8 mouse cellular contexts compared by ENCODE assay signal in genomic region chr2:32182676-32183296, GRCm38 (mm10). TPM values are rescaled to one million over a fixed set of nuclear protein-coding genes. Genes with fewer than 3 reads are reported as not detected.
DNase-seq lines count a peak whose midpoint lies in the region; ATAC-seq lines count a peak whose summit lies in the region.

No protein-coding gene starts in this region.

- H3K9ac ChIP-seq in heart, embryonic 16.5 days (ENCODE audit: low read length): no peak overlapping the region

- peaks cover 51% of the 10 kb centered on the region for H3K4me1 ChIP-seq in heart, embryonic 16.5 days (ENCODE audit: control insufficient read depth, insufficient read depth, low read length)

- no peak overlapping the region for H3K4me2 ChIP-seq in heart, embryonic 16.5 days (ENCODE audit: low read depth, low read length)

- peaks cover 28% of the 10 kb centered on the region for H3K36me3 ChIP-seq in heart, embryonic 16.5 days (ENCODE audit: control insufficient read depth, insufficient read depth)

- H3K27ac ChIP-seq in heart, embryonic 16.5 days (ENCODE audit: low read length): peak overlapping the region; percentile 66

- H3K4me3 ChIP-seq in heart, embryonic 16.5 days (ENCODE audit: low read length): no peak overlapping the region

- 55% methylated on average over 13 of the region's 13 CpGs for WGBS in heart, embryonic 16.5 days

- no peaks in the 10 kb centered on the region for H3K27me3 ChIP-seq in heart, embryonic 16.5 days (ENCODE audit: control insufficient read depth, insufficient read depth, low read length)

- peak; percentile 60 for DNase-seq in layer of hippocampus, adult 9-11 months
- DNase-seq in layer of hippocampus, postnatal 36 days: no peak
- DNase-seq in cerebellum, postnatal 14 days: peak; percentile 63 to 69
- DNase-seq in left cerebral cortex, postnatal 4 days: peak; percentile 76
- peak; percentile 33 for DNase-seq in ovary, postnatal 36 days (ENCODE audit: low spot score)
- no peak for DNase-seq in embryo, embryonic 10 days (ENCODE audit: low spot score)
- no peak for DNase-seq in retina, postnatal 1 day

- H3K9me3 ChIP-seq in heart, embryonic 16.5 days (replicated peaks; ENCODE audit: control insufficient read depth, low read length): no peaks in the 10 kb centered on the region

- 0 out of 2 replicates have a peak, but pooled peaks have one; percentile 25 for ATAC-seq in heart, embryonic 16.5 days (replicated peaks; ENCODE audit: extremely low read depth, insufficient read depth, low FRiP score)

- intact Hi-C loops in left cerebral cortex, postnatal 4 days (cut with DNase I): no loop called here

RNA-seq across cellular contexts. Expression of gene Prrc2b, which starts 31.9 kb away (rescaled TPM):
- 100 to 1,000 TPM; 271 to 276 TPM for total RNA-seq in layer of hippocampus, postnatal 36 days (2021)
- polyA plus RNA-seq in heart, embryonic 16.5 days (2015; fragmentation: Nextera tagmentation; extraction: Ambion mirVana): 19.3 and 30.1 TPM in 2 replicates
- total RNA-seq in left cerebral cortex, postnatal 4 days (2021): 100 to 1,000 TPM; 327 to 335 TPM

RNA-seq across cellular contexts. Expression of gene Pomt1, which starts 53.6 kb away (rescaled TPM):
- 10 to 100 TPM; 25.6 to 26.4 TPM for total RNA-seq in layer of hippocampus, postnatal 36 days (2021)
- 19.2 and 20.5 TPM in 2 replicates for polyA plus RNA-seq in heart, embryonic 16.5 days (2015; fragmentation: Nextera tagmentation; extraction: Ambion mirVana)
- total RNA-seq in left cerebral cortex, postnatal 4 days (2021): 10 to 100 TPM; 36.5 to 37.1 TPM

Comparison
In these comparisons a context has a peak if more than half of its experiments do, and no peak if none do; other contexts are left out.
1. DNase-seq: peak in layer of hippocampus, adult 9-11 months (single experiment), cerebellum, postnatal 14 days (2 of 2), left cerebral cortex, postnatal 4 days (single experiment) and ovary, postnatal 36 days (single experiment); none in layer of hippocampus, postnatal 36 days (0 of 2), embryo, embryonic 10 days (single experiment) and retina, postnatal 1 day (single experiment).